Mouse (Mus musculus) forebrain, embryonic 11.5 days (tissue): Measurements from ENCODE around the gene Synrg. TPM values are rescaled to one million over a fixed set of nuclear protein-coding genes. Genes with fewer than 3 reads are reported as not detected.
A peak's percentile ranks its signal among the peaks of the same experiment; 100 is the strongest.

Source experiments
- ATAC-seq: fragments of 200-750 bp; cut with Nextera tagmentation; replicated peaks from 2 replicates; pipeline ENCODE4 v1.8.0; 2017; ENCODE audit warnings: moderate TSS enrichment; ENCODE audit not compliant: low FRiP score
- DNase-seq: peaks from one replicate; pipeline ENCODE4 v3.0.0-alpha.2; 2017; ENCODE audit warnings: low spot score
- H3K27ac ChIP-seq: fragments of 300-500 bp; sonication (generic); 2 replicates; pipeline ENCODE4 v1.5.1; 2014; ENCODE audit warnings: low read depth, low read length
- H3K27me3 ChIP-seq: fragments of 300-500 bp; sonication (generic); 2 replicates; pipeline ENCODE4 v1.6.1; 2014; ENCODE audit warnings: mild to moderate bottlenecking, low read length, mixed read lengths; ENCODE audit not compliant: control insufficient read depth, insufficient read depth
- H3K36me3 ChIP-seq: fragments of 300-500 bp; sonication (generic); 2 replicates; pipeline ENCODE4 v1.6.1; 2014; ENCODE audit warnings: mild to moderate bottlenecking, low read length, moderate library complexity, mixed read lengths; ENCODE audit not compliant: control insufficient read depth, insufficient read depth
- H3K4me1 ChIP-seq: fragments of 300-500 bp; sonication (generic); replicated peaks from 2 replicates; pipeline ENCODE4 v1.6.1; 2014; ENCODE audit warnings: low read length, mixed read lengths; ENCODE audit not compliant: control insufficient read depth, insufficient read depth
- H3K4me2 ChIP-seq: fragments of 300-500 bp; sonication (generic); 2 replicates; pipeline ENCODE4 v1.6.1; 2014; ENCODE audit warnings: low read depth, mild to moderate bottlenecking, low read length, moderate library complexity, mixed read lengths; ENCODE audit not compliant: severe bottlenecking
- H3K4me3 ChIP-seq: fragments of 300-500 bp; sonication (generic); 2 replicates; pipeline ENCODE4 v1.5.1; 2014; ENCODE audit warnings: low read depth, low read length
- H3K9ac ChIP-seq: fragments of 300-500 bp; sonication (generic); 2 replicates; pipeline ENCODE4 v1.6.1; 2014; ENCODE audit warnings: low read length
- H3K9me3 ChIP-seq: fragments of 300-500 bp; sonication (generic); 2 replicates; pipeline ENCODE4 v1.6.1; 2016; ENCODE audit warnings: low read length, mixed read lengths; ENCODE audit not compliant: control insufficient read depth
- WGBS: fragments of 180-500 bp; shearing (Covaris S2); extraction: QIAGEN DNeasy Blood & Tissue Kit; methylation state at CpG from one replicate; pipeline ENCODE4 v1.1.7; 2014; 5-methylcytosine and 5-hydroxymethylcytosine counted together
- polyA plus RNA-seq: library from polyadenylated mRNA; unstranded; fragments of >200 nt; fragmentation: Nextera tagmentation; extraction: Ambion mirVana; gene quantifications from 2 replicates; pipeline ENCODE4 v1.2.1, GENCODE M21; 2014

The Synrg gene
- polyA plus RNA-seq, 1 experiment from 2014 or later, result 20.8 TPM

DNA sequence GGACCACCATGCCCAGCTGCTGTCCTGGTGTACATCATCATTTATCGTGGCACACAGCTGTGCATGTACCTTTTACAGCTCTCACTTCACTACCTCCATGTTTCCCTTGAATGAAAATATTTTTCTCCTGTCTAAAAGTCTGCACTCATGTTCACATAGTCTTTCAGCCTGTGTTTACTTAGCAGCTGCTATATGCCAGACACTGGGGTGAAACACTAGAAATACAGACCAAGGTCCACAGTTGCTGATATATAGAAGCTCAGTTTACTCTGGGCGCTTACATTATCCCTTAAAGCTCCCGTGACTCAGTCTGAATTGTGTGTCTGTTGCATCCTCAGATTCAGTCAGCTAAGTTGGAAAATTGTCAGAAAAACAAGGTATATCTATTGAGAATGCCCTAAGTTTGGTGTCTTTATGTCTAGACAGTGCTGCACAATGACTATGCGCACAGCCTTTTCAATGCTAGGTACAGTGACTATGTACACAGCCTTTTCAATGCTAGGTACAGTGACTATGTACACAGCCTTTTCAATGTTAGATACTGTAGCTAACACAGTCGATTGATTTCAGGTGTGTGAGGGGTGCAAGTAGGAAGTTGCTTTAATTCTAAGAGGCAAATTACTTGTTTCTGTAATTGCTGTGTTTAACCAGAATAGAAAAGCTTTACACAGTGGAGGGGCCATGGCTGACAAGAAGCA lies 33.1 kb downstream of the Synrg start:
- no peaks in the 10 kb centered on the region; the same call in 1 of the 2 replicates for H3K36me3 ChIP-seq

DNA sequence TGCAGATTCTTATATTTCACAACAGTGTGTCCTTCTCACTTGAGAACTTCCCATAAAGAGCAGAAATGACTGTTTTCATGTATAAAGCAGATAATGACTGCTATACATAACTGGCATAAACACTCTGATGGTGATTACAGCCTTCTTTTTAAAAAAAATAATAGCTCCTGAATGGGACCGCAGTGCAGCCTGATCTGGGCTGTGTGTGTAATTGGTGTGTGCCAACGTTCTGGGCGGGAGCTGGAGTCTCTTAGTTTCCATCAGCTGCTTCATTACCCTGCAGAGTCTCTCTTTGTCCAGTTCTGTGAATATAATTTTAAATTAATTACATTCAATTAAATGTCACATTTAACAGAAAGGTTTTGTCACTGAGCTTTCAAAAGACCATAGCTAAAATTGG lies 34.8 kb downstream of the Synrg start:
- no peaks in the 10 kb centered on the region for H3K9me3 ChIP-seq
- no peak for DNase-seq

More for the DNA sequence above, 33.1 kb downstream of the Synrg start:
- Histone ChIP-seq H3K4me3 (no peak overlapping the region), H3K4me1 (no peaks in the 10 kb centered on the region), H3K9me3 (no peaks in the 10 kb centered on the region), H3K27me3 (no peaks in the 10 kb centered on the region), H3K27ac (no peak overlapping the region), H3K4me2 (no peak overlapping the region), H3K9ac (no peak overlapping the region)
- no peak for ATAC-seq
- 92% methylated on average over 5 of the region's 5 CpGs for WGBS
- DNase-seq, result no peak

GRCm38 (mm10) chr11:83999411-83999915 lies 35.2 kb downstream of the Synrg start:
- Histone ChIP-seq H3K4me1 (no peaks in the 10 kb centered on the region), H3K27ac (no peak overlapping the region), H3K9ac (no peak overlapping the region), H3K4me3 (no peak overlapping the region), H3K36me3 (no peaks in the 10 kb centered on the region; the same call in 1 of the 2 replicates), H3K9me3 (no peaks in the 10 kb centered on the region), H3K4me2 (no peak overlapping the region), H3K27me3 (no peaks in the 10 kb centered on the region)
- DNase-seq, result no peak
- WGBS, result 87% methylated on average over 4 of the region's 4 CpGs
- ATAC-seq, result no peak

More for the DNA sequence above, 34.8 kb downstream of the Synrg start:
- no peak overlapping the region for H3K9ac ChIP-seq
- no peaks in the 10 kb centered on the region; the same call in 1 of the 2 replicates for H3K36me3 ChIP-seq
- H3K27ac ChIP-seq, result no peak overlapping the region
- H3K4me1 ChIP-seq, result no peaks in the 10 kb centered on the region
- 76% methylated on average over 3 of the region's 3 CpGs for WGBS
- no peak overlapping the region for H3K4me3 ChIP-seq
- H3K4me2 ChIP-seq, result no peak overlapping the region
- no peaks in the 10 kb centered on the region for H3K27me3 ChIP-seq
- ATAC-seq, result no peak

- Histone ChIP-seq H3K4me3 (no peak overlapping the region), H3K4me2 (no peak overlapping the region), H3K27me3 (no peaks in the 10 kb centered on the region), H3K36me3 (no peaks in the 10 kb centered on the region; the same call in 1 of the 2 replicates), H3K27ac (no peak overlapping the region), H3K9me3 (no peaks in the 10 kb centered on the region), H3K4me1 (no peaks in the 10 kb centered on the region), H3K9ac (no peak overlapping the region)
- DNase-seq (no peak), ATAC-seq (no peak)
- 90% methylated on average over 3 of the region's 3 CpGs for WGBS
These were observed 37.0 kb downstream of the Synrg start for GRCm38 (mm10) chr11:84001257-84001656.

DNA sequence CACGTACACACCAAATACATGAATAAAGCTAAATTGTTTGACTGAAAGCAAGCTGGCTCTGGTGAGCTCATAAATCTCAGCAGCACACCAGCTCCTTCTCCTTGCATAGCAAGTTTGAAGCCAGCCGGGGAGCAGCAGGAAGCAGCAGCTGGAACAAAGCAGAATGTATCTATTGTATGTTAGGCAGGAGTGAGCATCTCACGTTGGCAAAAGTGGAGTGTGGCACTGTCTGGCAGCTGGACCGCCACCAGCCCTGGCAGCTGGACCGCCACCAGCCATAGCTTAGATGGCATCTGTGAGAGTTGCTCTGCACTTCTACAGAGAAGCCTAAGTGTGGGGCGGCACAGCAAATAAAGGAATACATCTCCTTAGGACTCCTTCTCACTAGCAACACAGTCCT lies 39.8 kb downstream of the Synrg start:
- Histone ChIP-seq H3K9ac (no peak overlapping the region), H3K36me3 (peaks cover 5% of the 10 kb centered on the region; the same call in 1 of the 2 replicates), H3K4me3 (no peak overlapping the region), H3K4me2 (no peak overlapping the region), H3K4me1 (no peaks in the 10 kb centered on the region), H3K9me3 (no peaks in the 10 kb centered on the region), H3K27ac (no peak overlapping the region), H3K27me3 (no peaks in the 10 kb centered on the region)
- DNase-seq (no peak), ATAC-seq (no peak)
- whole genome bisulfite sequencing, result 86% methylated on average over 6 of the region's 6 CpGs

DNA sequence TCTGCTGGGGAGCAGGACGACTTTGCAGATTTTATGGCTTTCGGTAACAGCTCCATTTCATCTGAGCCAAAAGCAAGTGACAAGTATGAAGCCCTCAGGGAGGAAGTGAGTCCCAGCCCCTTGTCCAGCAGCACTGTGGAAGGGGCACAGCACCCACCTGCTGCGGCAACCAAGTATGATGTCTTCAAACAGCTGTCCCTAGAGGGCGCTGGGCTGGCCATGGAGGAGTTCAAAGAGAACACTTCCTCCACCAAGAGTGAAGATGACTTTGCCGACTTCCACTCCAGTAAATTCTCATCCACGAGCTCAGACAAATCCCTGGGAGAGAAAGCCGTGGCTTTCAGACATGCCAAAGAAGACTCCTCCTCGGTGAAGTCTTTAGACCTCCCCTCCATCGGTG lies 44.8 kb downstream of the Synrg start:
- no peak overlapping the region for H3K4me2 ChIP-seq
- peaks cover 5% of the 10 kb centered on the region; the same call in 1 of the 2 replicates for H3K36me3 ChIP-seq

GRCm38 (mm10) chr11:84010411-84010810 lies 46.2 kb downstream of the Synrg start:
- H3K27me3 ChIP-seq, result no peaks in the 10 kb centered on the region
- no peaks in the 10 kb centered on the region for H3K9me3 ChIP-seq
- H3K4me2 ChIP-seq, result no peak overlapping the region
- H3K4me3 ChIP-seq, result no peak overlapping the region
- ATAC-seq (no peak), DNase-seq (no peak)
- H3K4me1 ChIP-seq, result peaks cover 7% of the 10 kb centered on the region; the same call in 1 of the 2 replicates
- peaks cover 5% of the 10 kb centered on the region; the same call in 1 of the 2 replicates for H3K36me3 ChIP-seq
- WGBS, result 73% methylated on average over 9 of the region's 9 CpGs
- no peak overlapping the region for H3K27ac ChIP-seq
- H3K9ac ChIP-seq, result no peak overlapping the region

More for the DNA sequence above, 44.8 kb downstream of the Synrg start:
- Histone ChIP-seq H3K27me3 (no peaks in the 10 kb centered on the region), H3K4me1 (peaks cover 7% of the 10 kb centered on the region; the same call in 1 of the 2 replicates), H3K27ac (no peak overlapping the region), H3K9me3 (no peaks in the 10 kb centered on the region), H3K9ac (no peak overlapping the region), H3K4me3 (no peak overlapping the region)
- no peak for DNase-seq
- 87% methylated on average over 9 of the region's 9 CpGs for WGBS
- ATAC-seq, result no peak

GRCm38 (mm10) chr11:84011050-84011449 lies 46.8 kb downstream of the Synrg start:
- H3K9ac ChIP-seq, result peak overlapping the region; percentile 7; the same call in 1 of the 2 replicates
- DNase-seq (no peak), ATAC-seq (no peak)
- peaks cover 5% of the 10 kb centered on the region; the same call in 1 of the 2 replicates for H3K36me3 ChIP-seq
- H3K9me3 ChIP-seq, result no peaks in the 10 kb centered on the region
- no peaks in the 10 kb centered on the region for H3K27me3 ChIP-seq
- no peak overlapping the region; the same call in 1 of the 2 replicates for H3K27ac ChIP-seq
- H3K4me2 ChIP-seq, result no peak overlapping the region
- 19% methylated on average over 12 of the region's 12 CpGs for WGBS
- peaks cover 7% of the 10 kb centered on the region; the same call in 1 of the 2 replicates for H3K4me1 ChIP-seq
- no peak overlapping the region for H3K4me3 ChIP-seq
